Mouse (Mus musculus): ENCODE data around the gene Acox2. TPM values are rescaled to one million over a fixed set of nuclear protein-coding genes. Genes with fewer than 3 reads are reported as not detected.

Gene Acox2
- polyA plus RNA-seq, 1 experiment: not detected

GRCm38 (mm10) chr14:8264378-8264777 lies 5.2 kb upstream of the Acox2 start:
- Histone ChIP-seq H3K27ac (ENCODE audit: insufficient read depth, low read depth, low read length) (no peak overlapping the region), H3K4me1 (ENCODE audit: control insufficient read depth, insufficient read depth, low read length) (no peaks in the 10 kb centered on the region), H3K4me3 (ENCODE audit: insufficient read depth, low read length) (no peak overlapping the region)
- no peak for TF ChIP-seq POLR2A (IDR thresholded peaks at IDR 0.05; ENCODE audit: borderline replicate concordance, low read depth, low read length)
- TF ChIP-seq CTCF (IDR thresholded peaks at IDR 0.05; ENCODE audit: low read depth, low read length): no peak

GRCm38 (mm10) chr14:8262242-8262641 lies 3.1 kb upstream of the Acox2 start:
- H3K27ac ChIP-seq (ENCODE audit: insufficient read depth, low read depth, low read length): no peak overlapping the region
- no peaks in the 10 kb centered on the region for H3K4me1 ChIP-seq (ENCODE audit: control insufficient read depth, insufficient read depth, low read length)
- TF ChIP-seq CTCF (IDR thresholded peaks at IDR 0.05; ENCODE audit: low read depth, low read length): no peak
- no peak for TF ChIP-seq POLR2A (IDR thresholded peaks at IDR 0.05; ENCODE audit: borderline replicate concordance, low read depth, low read length)
- H3K4me3 ChIP-seq (ENCODE audit: insufficient read depth, low read length): no peak overlapping the region

DNA sequence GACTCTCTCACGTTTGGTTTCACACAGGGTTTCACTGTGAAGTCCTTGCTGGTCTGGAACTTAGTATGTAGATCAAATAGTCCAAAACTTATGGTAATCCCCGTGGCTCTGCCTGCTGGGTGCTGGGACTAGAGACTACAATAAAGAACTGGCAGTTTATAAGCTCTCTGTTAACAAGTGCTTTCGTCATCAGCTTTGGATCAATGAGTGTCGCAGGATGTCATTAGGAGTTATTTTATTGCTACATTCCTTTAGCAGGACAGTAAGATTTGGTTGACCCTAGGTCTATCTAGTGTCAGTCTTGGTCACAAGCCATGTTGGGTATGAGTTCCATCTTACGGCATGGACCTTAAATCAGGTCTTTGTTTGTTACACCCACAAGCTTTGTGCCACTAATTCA lies 1.1 kb upstream of the Acox2 start:
- TF ChIP-seq CTCF (IDR thresholded peaks at IDR 0.05; ENCODE audit: low read depth, low read length): no peak
- no peak for TF ChIP-seq POLR2A (IDR thresholded peaks at IDR 0.05; ENCODE audit: borderline replicate concordance, low read depth, low read length)
- Histone ChIP-seq H3K27ac (ENCODE audit: insufficient read depth, low read depth, low read length) (no peak overlapping the region), H3K4me1 (ENCODE audit: control insufficient read depth, insufficient read depth, low read length) (no peaks in the 10 kb centered on the region), H3K4me3 (ENCODE audit: insufficient read depth, low read length) (no peak overlapping the region)

- H3K4me3 ChIP-seq (ENCODE audit: insufficient read depth, low read length): no peak overlapping the region
- H3K27ac ChIP-seq (ENCODE audit: insufficient read depth, low read depth, low read length): no peak overlapping the region
- no peaks in the 10 kb centered on the region for H3K4me1 ChIP-seq (ENCODE audit: control insufficient read depth, insufficient read depth, low read length)
- TF ChIP-seq POLR2A (IDR thresholded peaks at IDR 0.05; ENCODE audit: borderline replicate concordance, low read depth, low read length) (no peak), CTCF (IDR thresholded peaks at IDR 0.05; ENCODE audit: low read depth, low read length) (no peak)
These were observed 401 bp downstream of the Acox2 start for GRCm38 (mm10) chr14:8258752-8259151.

- Histone ChIP-seq H3K4me1 (ENCODE audit: control insufficient read depth, insufficient read depth, low read length) (no peaks in the 10 kb centered on the region), H3K4me3 (ENCODE audit: insufficient read depth, low read length) (no peak overlapping the region), H3K27ac (ENCODE audit: insufficient read depth, low read depth, low read length) (no peak overlapping the region)
- TF ChIP-seq CTCF (IDR thresholded peaks at IDR 0.05; ENCODE audit: low read depth, low read length) (no peak), POLR2A (IDR thresholded peaks at IDR 0.05; ENCODE audit: borderline replicate concordance, low read depth, low read length) (no peak)
These were observed 872 bp downstream of the Acox2 start for GRCm38 (mm10) chr14:8258335-8258627.

GRCm38 (mm10) chr14:8257521-8258334 lies 1.4 kb downstream of the Acox2 start:
- Histone ChIP-seq H3K4me1 (ENCODE audit: control insufficient read depth, insufficient read depth, low read length) (peaks cover under 1% of the 10 kb centered on the region; the same call in 1 of the 2 replicates), H3K4me3 (ENCODE audit: insufficient read depth, low read length) (no peak overlapping the region), H3K27ac (ENCODE audit: insufficient read depth, low read depth, low read length) (no peak overlapping the region)
- TF ChIP-seq POLR2A (IDR thresholded peaks at IDR 0.05; ENCODE audit: borderline replicate concordance, low read depth, low read length) (no peak), CTCF (IDR thresholded peaks at IDR 0.05; ENCODE audit: low read depth, low read length) (no peak)

DNA sequence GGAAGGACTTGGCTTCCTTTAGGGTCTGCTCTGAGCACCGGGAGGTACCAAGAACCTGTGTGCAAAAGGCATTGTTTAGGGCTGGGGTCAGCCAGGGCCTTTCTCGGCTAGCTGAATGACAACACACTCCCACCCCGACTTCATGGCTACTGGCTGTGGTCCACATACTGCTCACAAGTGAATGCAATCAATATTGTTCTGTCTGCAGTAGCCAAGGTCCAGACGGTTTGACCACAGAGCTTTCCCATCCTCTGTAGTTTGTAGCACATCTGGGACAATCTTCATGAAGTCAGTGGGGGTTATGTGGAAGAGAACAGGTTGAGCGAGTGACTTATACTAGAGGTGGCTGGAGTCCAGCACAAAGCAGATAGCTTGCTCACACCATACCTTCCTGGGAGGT lies 2.3 kb downstream of the Acox2 start:
- Histone ChIP-seq H3K4me3 (ENCODE audit: insufficient read depth, low read length) (no peak overlapping the region), H3K27ac (ENCODE audit: insufficient read depth, low read depth, low read length) (no peak overlapping the region), H3K4me1 (ENCODE audit: control insufficient read depth, insufficient read depth, low read length) (peaks cover 2% of the 10 kb centered on the region; the same call in 1 of the 2 replicates)
- no peak for TF ChIP-seq CTCF (IDR thresholded peaks at IDR 0.05; ENCODE audit: low read depth, low read length)
- TF ChIP-seq POLR2A (IDR thresholded peaks at IDR 0.05; ENCODE audit: borderline replicate concordance, low read depth, low read length): no peak

GRCm38 (mm10) chr14:8256072-8256471 lies 3.1 kb downstream of the Acox2 start:
- no peak overlapping the region for H3K27ac ChIP-seq (ENCODE audit: insufficient read depth, low read depth, low read length)
- H3K4me1 ChIP-seq (ENCODE audit: control insufficient read depth, insufficient read depth, low read length): peaks cover 2% of the 10 kb centered on the region; the same call in 1 of the 2 replicates
- H3K4me3 ChIP-seq (ENCODE audit: insufficient read depth, low read length): no peak overlapping the region
- no peak for TF ChIP-seq POLR2A (IDR thresholded peaks at IDR 0.05; ENCODE audit: borderline replicate concordance, low read depth, low read length)
- no peak for TF ChIP-seq CTCF (IDR thresholded peaks at IDR 0.05; ENCODE audit: low read depth, low read length)

DNA sequence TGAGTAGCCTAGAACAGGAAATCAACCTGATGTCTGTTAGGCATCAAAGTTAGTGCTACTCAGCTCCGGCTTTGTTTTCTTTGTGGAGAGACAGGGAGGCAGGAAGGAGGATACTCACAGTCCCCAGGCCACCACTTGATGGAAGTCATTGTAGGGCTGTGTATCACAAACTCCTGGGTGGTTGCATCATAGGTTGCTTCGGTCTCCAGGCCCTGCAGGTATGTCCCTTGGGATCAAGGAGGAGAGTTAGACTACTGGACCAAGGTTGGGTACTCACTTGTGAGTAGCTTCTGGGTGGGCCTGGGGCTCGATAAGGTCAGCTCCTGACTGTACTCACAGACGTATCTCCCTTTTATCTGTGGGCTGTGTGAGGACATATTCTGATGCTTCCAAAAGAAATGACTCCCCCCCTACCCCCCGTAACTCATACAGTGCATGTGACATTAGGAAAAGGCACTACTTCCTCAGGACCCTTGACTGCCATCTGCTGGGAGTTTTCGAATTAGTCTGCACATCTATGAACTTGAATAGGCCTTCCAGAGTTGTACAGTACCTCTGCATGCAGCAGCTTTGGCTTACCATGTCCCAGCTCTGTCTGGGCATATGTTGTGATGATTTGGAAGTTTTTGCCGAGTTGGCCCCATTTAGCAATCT lies 4.0 kb downstream of the Acox2 start:
- no peak overlapping the region for H3K4me3 ChIP-seq (ENCODE audit: insufficient read depth, low read length)

DNA sequence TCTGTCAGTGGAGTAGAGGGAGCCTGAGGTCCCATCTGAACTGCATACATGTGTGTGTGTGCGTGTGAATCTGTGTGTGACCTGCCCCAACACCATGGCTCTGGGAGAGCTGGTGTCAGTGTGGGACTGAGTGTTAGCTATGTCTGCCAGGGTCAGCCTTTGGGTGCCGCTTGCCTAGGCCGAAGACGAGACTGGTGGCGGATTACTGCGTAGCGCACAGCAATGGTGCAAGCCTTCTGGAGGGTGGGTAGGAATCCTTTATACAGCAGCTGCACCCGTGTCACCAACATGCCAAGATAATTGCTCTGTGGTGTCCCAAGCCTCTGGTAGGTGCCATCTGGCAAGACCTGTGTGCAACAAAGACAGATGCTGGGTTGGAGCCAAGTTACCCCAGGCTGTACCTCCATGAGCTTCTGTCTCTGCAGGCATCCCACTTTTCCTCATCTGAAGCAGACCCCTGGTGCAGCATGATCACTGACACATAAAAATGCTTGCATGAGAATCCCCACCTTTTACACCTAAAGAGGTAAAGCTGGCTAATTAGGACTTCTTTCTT lies 7.7 kb downstream of the Acox2 start:
- no peak overlapping the region for H3K27ac ChIP-seq (ENCODE audit: insufficient read depth, low read depth, low read length)
- peaks cover 2% of the 10 kb centered on the region; the same call in 1 of the 2 replicates for H3K4me1 ChIP-seq (ENCODE audit: control insufficient read depth, insufficient read depth, low read length)
- TF ChIP-seq CTCF (IDR thresholded peaks at IDR 0.05; ENCODE audit: low read depth, low read length) (no peak), POLR2A (IDR thresholded peaks at IDR 0.05; ENCODE audit: borderline replicate concordance, low read depth, low read length) (no peak)
- H3K4me3 ChIP-seq (ENCODE audit: insufficient read depth, low read length): no peak overlapping the region

More for the DNA sequence above, 4.0 kb downstream of the Acox2 start:
- no peak overlapping the region for H3K27ac ChIP-seq (ENCODE audit: insufficient read depth, low read depth, low read length)
- peaks cover 2% of the 10 kb centered on the region; the same call in 1 of the 2 replicates for H3K4me1 ChIP-seq (ENCODE audit: control insufficient read depth, insufficient read depth, low read length)
- TF ChIP-seq POLR2A (IDR thresholded peaks at IDR 0.05; ENCODE audit: borderline replicate concordance, low read depth, low read length) (no peak), CTCF (IDR thresholded peaks at IDR 0.05; ENCODE audit: low read depth, low read length) (no peak; the same call in 1 of the 2 replicates)
